Mouse (Mus musculus): ENCODE measurements around the gene Siae. TPM values are rescaled to one million over a fixed set of nuclear protein-coding genes. Genes with fewer than 3 reads are reported as not detected.

The Siae gene
- polyA plus RNA-seq, 1 experiment from 2014 or later: 5.0 TPM

DNA sequence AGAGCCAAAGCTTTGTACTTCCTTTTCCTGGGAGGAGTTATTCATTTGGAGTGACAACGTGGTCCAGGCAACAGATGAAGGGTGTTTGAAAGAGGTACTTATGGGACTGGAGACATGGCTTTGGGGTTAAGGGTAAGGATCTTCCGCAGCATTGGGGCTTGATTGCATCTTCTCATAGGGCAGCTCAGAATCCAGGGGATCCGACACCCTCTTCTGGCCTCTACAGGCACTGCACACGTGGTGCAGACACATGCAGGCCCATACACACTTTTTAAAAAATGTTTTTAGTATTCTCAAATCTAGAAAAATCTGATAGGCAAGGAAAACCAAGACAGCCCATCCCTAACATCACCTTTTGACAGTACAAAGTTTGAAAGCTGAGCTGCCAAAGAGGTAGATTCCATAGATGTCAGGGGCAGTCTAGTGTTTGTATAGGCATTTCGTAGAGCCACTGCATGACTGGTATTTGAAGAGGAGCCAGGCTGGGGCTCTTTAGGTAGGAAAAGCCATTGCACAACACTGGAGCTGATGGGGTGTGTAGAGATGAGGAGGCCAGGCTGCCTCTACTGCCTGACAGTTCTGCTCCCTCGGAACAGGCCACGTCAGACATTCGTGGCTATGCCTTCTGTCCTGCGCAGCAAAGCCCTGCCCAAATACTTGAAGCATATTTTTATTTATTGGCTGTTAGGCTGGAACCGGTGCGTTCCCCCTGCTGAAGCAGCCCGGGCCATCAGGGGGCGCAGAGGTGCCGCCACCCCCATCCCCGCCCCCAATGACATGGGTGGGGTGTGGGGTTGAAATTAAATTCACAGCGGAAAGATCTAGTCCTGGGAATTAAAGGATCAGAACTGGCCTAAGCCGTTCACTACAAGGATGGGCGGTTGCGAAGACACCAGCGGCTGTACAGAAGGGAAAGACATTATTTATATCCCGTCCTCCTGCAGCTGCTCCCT lies 28.8 kb upstream of the Siae start:
- ATAC-seq (ENCODE audit: insufficient number of reproducible peaks, low FRiP score, low TSS enrichment, low read depth) (no peak), DNase-seq (ENCODE audit: low spot score) (peak; percentile 32)
- H3K9me3 ChIP-seq (ENCODE audit: control insufficient read depth, low read length): no peaks in the 10 kb centered on the region
- no peaks in the 10 kb centered on the region; the same call in 1 of the 2 replicates for H3K36me3 ChIP-seq (ENCODE audit: control insufficient read depth, insufficient read depth, low read length)
- H3K4me3 ChIP-seq (ENCODE audit: low read depth, low read length): no peak overlapping the region
- peaks cover 17% of the 10 kb centered on the region for H3K4me1 ChIP-seq (ENCODE audit: control insufficient read depth, insufficient read depth, low read length)
- WGBS: 24% methylated on average over 21 of the region's 21 CpGs
- no peak overlapping the region; the same call in 1 of the 2 replicates for H3K4me2 ChIP-seq (ENCODE audit: low read depth, severe bottlenecking)
- no peak overlapping the region for H3K9ac ChIP-seq (ENCODE audit: low read length)
- peaks cover 55% of the 10 kb centered on the region for H3K27me3 ChIP-seq (ENCODE audit: control insufficient read depth, insufficient read depth, low read length)
- H3K27ac ChIP-seq (replicated peaks; ENCODE audit: low read depth, low read length): no peak overlapping the region

DNA sequence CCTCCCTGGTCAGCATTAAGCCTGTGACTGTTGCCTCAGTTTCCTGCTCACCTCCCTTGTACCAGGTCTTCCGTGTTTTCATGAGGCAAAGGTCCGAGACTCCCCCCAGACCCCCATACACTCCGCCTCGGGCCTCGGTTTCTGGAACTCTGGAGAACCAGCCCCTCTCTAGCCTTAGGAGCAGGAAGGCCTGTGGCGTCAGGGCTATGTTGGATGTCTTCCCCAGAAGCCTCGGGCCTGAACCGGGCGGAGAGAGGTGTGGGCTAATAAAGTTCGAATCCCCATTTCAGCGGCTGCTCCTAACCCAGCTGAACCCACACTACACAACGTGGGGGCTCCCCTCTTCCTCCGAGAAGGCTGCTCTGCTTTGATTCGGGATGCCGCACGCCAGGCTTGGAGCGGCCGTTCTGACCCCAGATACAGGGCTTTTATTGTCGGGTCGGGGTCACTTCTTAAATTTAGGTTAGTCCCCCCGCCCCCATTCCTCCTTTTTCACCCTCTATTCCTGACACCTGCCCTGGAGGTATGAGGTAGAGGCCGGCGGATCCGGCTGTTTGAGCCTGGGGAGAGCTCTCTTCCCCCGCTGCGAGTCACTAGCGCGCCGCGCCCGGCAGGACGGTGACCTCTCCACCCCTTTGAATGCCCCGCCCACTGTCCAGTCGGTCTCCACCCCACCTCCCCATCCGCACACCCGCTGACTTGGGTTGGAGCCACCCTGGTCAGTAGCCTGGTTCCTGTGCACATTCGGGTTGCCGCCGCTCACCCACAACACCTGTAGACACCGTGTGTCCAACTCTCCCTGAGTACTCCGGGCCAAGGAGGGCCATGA lies 27.9 kb upstream of the Siae start, which contains the start of gene Esam:
Gene Esam, plus strand, starts transcription at position 683 of the 829 bp plus-strand sequence.
- Histone ChIP-seq H3K4me3 (ENCODE audit: low read depth, low read length) (peak within 1 kb of the TSS; percentile 12; the same call in 1 of the 2 replicates), H3K4me2 (ENCODE audit: low read depth, severe bottlenecking) (peak within 1 kb of the TSS; percentile 32), H3K36me3 (ENCODE audit: control insufficient read depth, insufficient read depth, low read length) (no peaks in the 10 kb centered on the region; the same call in 1 of the 2 replicates), H3K9me3 (ENCODE audit: control insufficient read depth, low read length) (no peaks in the 10 kb centered on the region), H3K27ac (replicated peaks; ENCODE audit: low read depth, low read length) (no peak within 1 kb of the TSS), H3K4me1 (ENCODE audit: control insufficient read depth, insufficient read depth, low read length) (peaks cover 17% of the 10 kb centered on the region), H3K9ac (ENCODE audit: low read length) (no peak within 1 kb of the TSS), H3K27me3 (ENCODE audit: control insufficient read depth, insufficient read depth, low read length) (peaks cover 60% of the 10 kb centered on the region)
- ATAC-seq (ENCODE audit: insufficient number of reproducible peaks, low FRiP score, low TSS enrichment, low read depth) (no peak), DNase-seq (ENCODE audit: low spot score) (peak; percentile 47)
- WGBS: 2% methylated on average over 41 of the region's 41 CpGs

DNA sequence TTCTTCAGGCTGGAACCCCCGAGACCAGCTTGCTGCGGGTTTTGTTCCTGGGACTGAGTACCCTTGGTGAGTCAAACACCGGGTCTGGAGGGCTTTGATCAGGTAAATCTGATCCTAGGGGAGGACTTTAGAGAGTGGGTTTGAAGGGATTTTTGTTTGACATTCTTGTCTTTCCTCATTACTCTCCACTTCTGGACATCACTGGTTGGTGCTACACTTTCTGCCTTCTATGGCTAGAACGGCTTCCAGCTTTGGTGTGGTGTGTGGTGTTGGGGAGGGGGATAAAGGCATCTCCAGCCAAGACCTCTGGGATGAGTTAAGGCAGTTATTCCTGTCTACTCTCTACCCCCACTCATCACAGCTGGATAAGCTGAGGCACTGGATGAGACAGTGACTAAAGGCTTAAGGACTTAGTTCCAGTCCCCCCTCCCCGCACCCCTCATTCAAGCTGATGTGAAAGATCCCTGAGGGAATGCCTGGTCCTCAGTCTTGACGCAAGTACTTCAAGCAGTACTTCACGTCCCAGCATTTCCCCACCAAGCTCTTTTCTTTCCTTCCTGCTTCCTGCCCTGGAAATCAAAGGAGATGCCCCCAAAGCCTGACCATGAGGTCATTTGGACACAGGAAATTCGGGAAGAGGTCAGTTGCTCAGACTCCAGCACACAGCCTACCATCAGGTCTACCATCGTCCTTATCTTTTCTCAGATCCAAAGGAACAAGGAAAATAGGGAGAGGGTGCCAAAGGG lies 27.1 kb upstream of the Siae start:
- H3K36me3 ChIP-seq (ENCODE audit: control insufficient read depth, insufficient read depth, low read length): no peaks in the 10 kb centered on the region
- no peaks in the 10 kb centered on the region for H3K9me3 ChIP-seq (ENCODE audit: control insufficient read depth, low read length)
- peaks cover 60% of the 10 kb centered on the region for H3K27me3 ChIP-seq (ENCODE audit: control insufficient read depth, insufficient read depth, low read length)
- WGBS: 20% methylated on average over 9 of the region's 9 CpGs
- H3K27ac ChIP-seq (replicated peaks; ENCODE audit: low read depth, low read length): no peak overlapping the region
- DNase-seq (ENCODE audit: low spot score) (peak; percentile 23), ATAC-seq (ENCODE audit: insufficient number of reproducible peaks, low FRiP score, low TSS enrichment, low read depth) (no peak)
- peak overlapping the region; percentile 9; the same call in 1 of the 2 replicates for H3K4me3 ChIP-seq (ENCODE audit: low read depth, low read length)
- no peak overlapping the region for H3K4me2 ChIP-seq (ENCODE audit: low read depth, severe bottlenecking)
- peaks cover 17% of the 10 kb centered on the region for H3K4me1 ChIP-seq (ENCODE audit: control insufficient read depth, insufficient read depth, low read length)
- no peak overlapping the region for H3K9ac ChIP-seq (ENCODE audit: low read length)

DNA sequence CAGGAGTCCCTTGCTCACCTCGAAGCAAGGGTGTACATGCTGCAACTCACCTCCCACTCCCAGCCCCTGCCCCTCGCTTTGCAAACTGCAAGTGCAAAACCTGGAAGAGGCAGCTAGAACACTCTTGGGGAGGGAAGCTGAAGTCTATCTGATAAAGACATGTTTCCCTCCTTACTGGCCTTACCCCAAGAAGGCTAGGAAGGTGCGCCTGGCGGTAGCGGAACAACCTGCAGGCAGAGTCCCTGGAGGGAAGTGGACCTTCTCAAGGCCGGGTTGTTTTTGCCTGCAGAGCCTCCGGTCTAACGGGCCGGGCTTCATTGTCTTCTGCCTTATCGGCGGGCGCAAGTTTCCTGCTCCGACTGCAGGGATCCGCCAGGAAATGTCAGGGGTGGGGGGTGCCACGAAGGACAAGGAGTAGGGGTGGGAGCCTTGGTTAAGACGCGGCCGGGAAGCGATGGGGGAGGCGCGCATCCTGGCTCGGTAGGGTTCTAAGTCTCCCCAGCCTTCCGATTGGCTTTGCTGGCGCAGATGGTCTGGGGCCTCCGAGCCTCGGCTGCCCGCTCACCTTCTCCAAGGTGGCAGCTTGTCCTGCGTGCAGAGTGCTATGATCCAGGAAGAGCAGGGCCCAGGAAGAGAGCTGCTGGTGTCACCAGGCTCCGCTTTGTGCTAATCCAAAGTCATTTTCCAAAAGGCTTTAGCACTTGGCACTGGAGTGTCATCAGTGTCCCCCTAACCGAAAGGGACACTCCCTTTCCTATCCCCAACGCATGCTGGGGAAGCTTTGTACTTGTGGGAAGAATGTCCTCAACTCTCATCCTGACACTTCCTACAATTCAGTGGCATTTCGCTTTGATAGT lies 25.2 kb upstream of the Siae start:
- Histone ChIP-seq H3K4me2 (ENCODE audit: low read depth, severe bottlenecking) (peak overlapping the region; percentile 43), H3K9ac (ENCODE audit: low read length) (peak overlapping the region; percentile 14; the same call in 1 of the 2 replicates), H3K9me3 (ENCODE audit: control insufficient read depth, low read length) (no peaks in the 10 kb centered on the region), H3K36me3 (ENCODE audit: control insufficient read depth, insufficient read depth, low read length) (no peaks in the 10 kb centered on the region), H3K4me3 (ENCODE audit: low read depth, low read length) (peak overlapping the region; percentile 24), H3K27me3 (ENCODE audit: control insufficient read depth, insufficient read depth, low read length) (peaks cover 60% of the 10 kb centered on the region), H3K4me1 (ENCODE audit: control insufficient read depth, insufficient read depth, low read length) (peaks cover 17% of the 10 kb centered on the region), H3K27ac (replicated peaks; ENCODE audit: low read depth, low read length) (no peak overlapping the region)
- WGBS: under 1% methylated on average over 32 of the region's 32 CpGs
- DNase-seq (ENCODE audit: low spot score) (peak; percentile 62), ATAC-seq (ENCODE audit: insufficient number of reproducible peaks, low FRiP score, low TSS enrichment, low read depth) (no peak)

DNA sequence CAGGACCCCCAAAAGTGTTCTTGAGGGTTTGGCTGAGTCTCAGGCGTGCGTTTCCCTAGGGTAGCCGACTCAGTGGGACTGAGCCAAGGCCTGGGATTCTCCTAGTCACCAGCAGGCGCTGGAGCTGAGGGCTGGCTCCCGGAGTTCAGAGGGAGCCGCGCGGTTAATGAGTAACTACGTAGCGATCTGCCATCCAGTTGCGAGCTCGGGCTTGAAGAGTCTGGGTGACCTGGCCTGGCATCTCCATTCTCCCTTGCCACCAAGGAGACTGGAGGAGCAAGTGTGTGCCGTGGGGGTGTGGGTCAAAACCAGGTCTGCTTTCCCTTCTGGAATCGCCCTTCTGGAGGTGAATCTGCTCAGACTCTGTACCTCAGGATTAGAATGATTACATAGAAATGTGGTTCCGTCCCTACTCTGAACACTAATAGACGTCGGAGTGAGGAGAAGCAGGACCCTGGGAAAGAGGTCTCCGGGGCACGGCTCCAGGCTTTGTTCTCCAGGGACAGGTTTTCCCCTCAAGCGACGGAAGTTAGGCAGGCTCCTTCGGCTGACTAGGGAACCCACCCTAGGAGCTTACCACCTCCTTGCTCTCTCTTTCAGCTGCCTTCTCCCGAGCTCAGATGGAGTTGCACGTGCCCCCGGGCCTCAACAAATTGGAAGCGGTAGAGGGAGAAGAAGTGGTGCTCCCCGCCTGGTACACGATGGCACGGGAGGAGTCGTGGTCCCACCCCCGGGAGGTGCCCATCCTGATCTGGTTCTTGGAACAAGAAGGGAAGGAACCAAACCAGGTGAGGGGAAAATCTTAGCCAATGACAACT lies 24.4 kb upstream of the Siae start:
- peak overlapping the region; percentile 14; the same call in 1 of the 2 replicates for H3K9ac ChIP-seq (ENCODE audit: low read length)
- no peak overlapping the region for H3K27ac ChIP-seq (replicated peaks; ENCODE audit: low read depth, low read length)
- DNase-seq (ENCODE audit: low spot score): peak; percentile 75
- H3K36me3 ChIP-seq (ENCODE audit: control insufficient read depth, insufficient read depth, low read length): no peaks in the 10 kb centered on the region
- ATAC-seq (ENCODE audit: insufficient number of reproducible peaks, low FRiP score, low TSS enrichment, low read depth): peak; percentile 36; the same call in 1 of the 2 replicates
- H3K4me2 ChIP-seq (ENCODE audit: low read depth, severe bottlenecking): peak overlapping the region; percentile 43
- H3K27me3 ChIP-seq (ENCODE audit: control insufficient read depth, insufficient read depth, low read length): peaks cover 60% of the 10 kb centered on the region
- H3K9me3 ChIP-seq (ENCODE audit: control insufficient read depth, low read length): no peaks in the 10 kb centered on the region
- H3K4me3 ChIP-seq (ENCODE audit: low read depth, low read length): peak overlapping the region; percentile 24
- H3K4me1 ChIP-seq (ENCODE audit: control insufficient read depth, insufficient read depth, low read length): peaks cover 17% of the 10 kb centered on the region
- WGBS: 2% methylated on average over 31 of the region's 31 CpGs

DNA sequence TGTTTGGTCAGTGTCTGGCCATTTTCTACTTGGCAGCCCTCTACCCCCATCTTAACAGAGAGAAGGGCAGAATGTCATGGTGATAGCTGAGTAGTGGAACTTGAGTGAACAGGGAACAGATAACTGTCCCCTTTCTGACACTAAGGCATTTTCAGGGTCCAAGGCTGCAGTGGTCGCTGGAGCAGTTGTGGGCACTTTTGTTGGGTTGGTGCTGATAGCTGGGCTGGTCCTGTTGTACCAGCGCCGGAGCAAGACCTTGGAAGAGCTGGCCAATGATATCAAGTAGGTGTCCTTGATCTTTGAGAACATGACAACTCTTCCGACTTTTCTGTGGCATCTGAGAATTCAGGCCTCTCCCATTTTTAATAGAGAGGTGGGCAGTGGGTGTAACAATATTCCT lies 18.6 kb upstream of the Siae start:
- H3K27me3 ChIP-seq (ENCODE audit: control insufficient read depth, insufficient read depth, low read length): peaks cover 3% of the 10 kb centered on the region; the same call in 1 of the 2 replicates

More for the DNA sequence above, 18.6 kb upstream of the Siae start:
- no peak for DNase-seq (ENCODE audit: low spot score)
- 80% methylated on average over 4 of the region's 4 CpGs for WGBS
- Histone ChIP-seq H3K27ac (replicated peaks; ENCODE audit: low read depth, low read length) (no peak overlapping the region), H3K4me2 (ENCODE audit: low read depth, severe bottlenecking) (no peak overlapping the region), H3K4me3 (ENCODE audit: low read depth, low read length) (no peak overlapping the region), H3K4me1 (ENCODE audit: control insufficient read depth, insufficient read depth, low read length) (no peaks in the 10 kb centered on the region), H3K36me3 (ENCODE audit: control insufficient read depth, insufficient read depth, low read length) (no peaks in the 10 kb centered on the region), H3K9ac (ENCODE audit: low read length) (no peak overlapping the region), H3K9me3 (ENCODE audit: control insufficient read depth, low read length) (no peaks in the 10 kb centered on the region)
- no peak for ATAC-seq (ENCODE audit: insufficient number of reproducible peaks, low FRiP score, low TSS enrichment, low read depth)

Data from limb, embryonic 11.5 days (tissue).